Mouse (Mus musculus) stomach, postnatal 0 days (tissue): Measurements from ENCODE around the gene Brd3.

Source experiments
- CTCF ChIP-seq: IDR thresholded peaks from 2 replicates; pipeline ENCODE4 v1.5.1; 2016; ENCODE audit warnings: antibody characterized with exemption, low read depth, mild to moderate bottlenecking, moderate library complexity
- EP300 ChIP-seq: optimal IDR thresholded peaks from 2 replicates; pipeline ENCODE3; 2016; ENCODE audit warnings: antibody characterized with exemption

DNA sequence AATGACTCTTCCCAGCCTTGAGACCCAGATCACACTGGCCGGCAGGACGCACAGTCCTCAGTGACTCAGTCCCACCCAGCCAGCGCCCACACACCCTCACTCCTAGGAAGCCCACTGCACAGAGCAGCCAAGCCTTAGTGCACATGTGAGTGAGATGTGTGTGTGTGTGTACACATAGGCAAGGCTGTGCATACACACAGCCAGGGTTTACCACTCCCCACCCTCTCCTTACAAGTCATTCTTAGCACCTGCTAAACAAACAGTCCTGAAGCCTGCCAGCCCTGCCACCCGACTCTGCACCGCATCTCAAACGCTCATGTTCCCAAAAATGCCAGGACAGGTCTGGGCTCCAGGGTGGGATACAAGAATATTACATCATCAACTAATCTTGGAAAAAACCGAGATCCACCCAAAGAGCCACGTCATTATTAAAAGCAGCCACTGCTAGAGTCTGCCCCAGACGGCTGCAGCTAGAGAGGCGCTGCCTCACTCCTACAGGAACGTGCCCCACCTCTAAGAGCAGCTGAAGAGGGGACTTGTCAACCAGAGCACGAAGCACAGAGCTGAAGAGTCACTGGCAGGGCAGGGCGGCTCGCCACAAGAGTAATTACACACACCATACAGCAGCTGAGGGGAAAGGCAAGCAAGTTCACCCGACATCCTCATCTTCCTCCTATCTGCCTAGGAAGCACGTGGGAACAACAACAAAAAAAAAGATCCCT is 93.4 kb downstream of the Brd3 start:
- TF ChIP-seq EP300 (no peak), CTCF (no peak)
